Mouse (Mus musculus): ENCODE data around the gene Sun2.
A peak's percentile ranks its signal among the peaks of the same experiment; 100 is the strongest.

Sun2 gene

DNA sequence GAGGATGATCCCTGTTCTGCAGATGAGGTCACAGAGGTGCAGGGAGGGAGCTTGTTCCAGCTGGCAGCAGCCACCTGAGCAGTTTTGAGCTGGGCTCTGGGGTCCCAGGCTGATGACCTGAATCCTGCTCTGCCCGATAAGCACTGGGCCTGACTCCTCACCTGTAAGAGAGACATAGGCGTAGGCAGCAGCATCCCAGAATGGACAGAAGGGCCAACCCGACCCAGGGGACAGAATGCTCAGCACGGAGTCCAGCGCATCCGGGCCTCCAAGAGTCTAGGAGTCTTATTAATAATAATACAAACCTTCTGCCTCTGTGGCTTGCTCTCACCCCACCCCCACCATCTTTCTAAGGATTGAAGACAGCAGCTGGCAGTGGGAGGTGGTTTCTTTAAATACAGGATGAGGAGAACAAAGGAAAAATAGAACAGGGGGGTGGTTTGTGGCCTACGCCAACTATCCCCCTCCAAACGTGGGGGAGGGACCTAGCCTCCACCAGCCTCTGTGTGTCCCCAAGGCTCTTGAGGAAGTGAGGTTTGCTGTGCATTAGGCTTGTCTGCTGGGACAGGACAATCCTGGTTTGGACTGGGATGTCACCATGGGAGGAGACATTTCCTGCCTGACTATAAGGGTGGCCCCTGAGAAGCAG lies 13.8 kb upstream of the Sun2 start:
- peak; percentile 84 for DNase-seq (ENCODE audit: low read depth, low spot score)

DNA sequence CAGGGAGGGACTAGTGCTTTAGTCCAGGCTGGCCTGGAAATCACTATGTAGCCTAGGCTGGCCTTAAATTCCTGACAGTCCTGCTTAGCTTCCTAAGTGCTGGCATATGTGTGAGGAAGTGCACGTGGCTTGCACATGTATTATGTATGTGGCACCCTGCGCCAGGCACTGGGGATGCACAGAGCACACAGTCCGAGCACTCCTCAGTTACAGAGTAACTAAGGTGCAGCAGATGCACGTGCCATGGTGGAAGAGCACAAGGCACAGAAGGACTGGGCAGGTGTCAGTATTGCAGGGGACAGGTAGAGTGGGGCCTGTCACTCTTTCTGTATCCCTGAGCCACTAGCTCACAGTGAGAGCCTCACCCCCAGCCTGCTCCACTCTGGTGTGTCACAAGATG lies 12.8 kb upstream of the Sun2 start:
- no peak for DNase-seq (ENCODE audit: low read depth, low spot score)

DNA sequence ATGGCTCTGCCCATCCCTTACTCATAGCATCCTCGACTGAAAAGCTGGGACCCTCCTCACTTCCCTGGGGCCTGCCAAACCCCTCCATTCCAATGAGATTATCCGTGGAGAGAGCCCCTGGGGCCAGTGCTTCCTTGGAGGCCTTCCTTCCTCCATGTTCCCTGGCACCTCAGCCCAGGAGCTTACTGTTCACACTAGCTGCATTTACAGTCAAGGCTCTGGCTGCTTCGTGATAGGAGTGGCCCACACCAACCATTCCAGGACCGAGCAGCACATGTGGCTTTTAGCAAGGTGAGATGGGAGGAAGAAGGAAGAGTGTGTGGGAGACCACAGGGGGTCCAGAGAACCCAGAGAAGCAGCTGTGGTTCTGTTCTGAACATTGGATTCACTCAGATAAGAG lies 11.5 kb upstream of the Sun2 start:
- no peak for DNase-seq (ENCODE audit: low read depth, low spot score)

GRCm38 (mm10) chr15:79753420-79753752 lies 11.1 kb upstream of the Sun2 start:
- DNase-seq (ENCODE audit: low read depth, low spot score) = no peak

DNA sequence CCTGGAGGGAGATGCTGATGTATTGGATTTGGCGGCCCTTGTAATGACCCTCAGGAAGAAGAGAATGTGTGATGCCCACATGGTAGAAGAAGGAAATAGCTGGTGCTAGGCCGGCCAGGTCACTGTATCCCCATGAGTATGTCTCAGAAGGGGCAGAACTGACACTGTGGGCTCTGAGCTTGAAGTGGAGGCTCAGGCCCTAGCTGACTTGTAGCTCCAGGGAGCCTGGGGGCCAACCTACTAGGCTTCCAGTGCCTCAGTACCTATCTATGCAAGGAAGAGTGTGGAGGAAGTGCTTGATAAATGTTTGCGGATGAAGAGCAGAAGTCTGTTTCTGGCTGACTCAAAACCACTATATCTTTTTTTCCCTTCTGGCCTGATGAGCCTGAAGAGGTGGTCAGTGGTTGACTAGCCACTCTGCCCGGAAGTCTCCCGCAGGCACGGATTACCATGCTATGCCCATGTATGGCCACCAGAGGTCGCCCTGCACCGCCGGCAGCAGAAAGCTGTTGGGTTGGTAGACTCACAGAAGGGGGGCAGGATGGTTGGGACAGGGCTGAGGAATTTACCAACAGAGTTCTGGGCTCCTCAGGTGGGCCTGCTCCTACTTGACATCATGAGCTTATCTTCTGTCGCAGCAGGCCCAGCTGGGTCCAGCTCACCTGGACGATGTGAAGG lies 10.5 kb upstream of the Sun2 start:
- DNase-seq (ENCODE audit: low read depth, low spot score) = peak; percentile 82

DNA sequence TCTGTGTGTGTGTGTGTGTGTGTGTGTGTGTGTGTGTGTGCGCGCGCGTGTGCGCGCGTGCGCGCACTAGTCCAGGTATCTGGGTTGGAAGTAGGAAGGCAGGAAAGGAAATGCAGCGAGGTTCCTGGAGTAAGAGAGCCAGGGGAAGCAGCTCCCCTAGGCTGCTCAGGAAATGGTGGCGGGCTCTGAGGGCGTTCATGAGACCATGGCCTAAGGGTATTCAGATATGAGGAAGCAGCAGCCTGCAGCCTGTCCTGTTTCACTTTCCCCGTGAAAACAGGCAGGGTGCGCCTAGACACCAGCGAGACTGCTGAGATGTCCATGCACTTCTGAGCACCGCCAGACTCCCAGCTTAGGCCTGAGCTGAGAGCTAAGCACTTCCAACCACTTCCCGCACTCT lies 9.4 kb upstream of the Sun2 start:
- no peak for DNase-seq (ENCODE audit: low read depth, low spot score)

GRCm38 (mm10) chr15:79750266-79750665 lies 7.9 kb upstream of the Sun2 start:
- DNase-seq (ENCODE audit: low read depth, low spot score) = no peak

- no peak for DNase-seq (ENCODE audit: low read depth, low spot score)
Observed at GRCm38 (mm10) chr15:79749162-79749561, 6.8 kb upstream of the Sun2 start.

DNA sequence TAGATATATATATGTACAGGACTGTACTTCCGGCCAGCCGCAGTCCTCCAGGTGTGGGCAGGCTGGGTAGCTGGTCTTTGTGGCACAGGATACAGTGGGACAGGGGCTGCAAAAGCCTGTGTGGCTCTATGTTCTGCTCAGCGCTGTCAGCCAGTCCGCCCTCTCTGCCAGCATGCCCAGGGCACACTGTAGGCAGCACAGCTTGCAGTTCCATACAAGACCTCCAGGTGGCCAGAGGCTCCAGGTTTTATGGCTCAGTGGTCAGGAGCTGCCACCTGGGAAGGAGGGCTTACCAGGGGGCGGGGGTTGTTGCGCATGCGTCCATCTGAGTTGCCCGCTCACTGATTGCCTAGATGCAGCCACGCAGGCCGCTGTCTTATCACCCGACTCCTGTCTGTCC lies 5.7 kb upstream of the Sun2 start:
- no peak for DNase-seq (ENCODE audit: low read depth, low spot score)

DNA sequence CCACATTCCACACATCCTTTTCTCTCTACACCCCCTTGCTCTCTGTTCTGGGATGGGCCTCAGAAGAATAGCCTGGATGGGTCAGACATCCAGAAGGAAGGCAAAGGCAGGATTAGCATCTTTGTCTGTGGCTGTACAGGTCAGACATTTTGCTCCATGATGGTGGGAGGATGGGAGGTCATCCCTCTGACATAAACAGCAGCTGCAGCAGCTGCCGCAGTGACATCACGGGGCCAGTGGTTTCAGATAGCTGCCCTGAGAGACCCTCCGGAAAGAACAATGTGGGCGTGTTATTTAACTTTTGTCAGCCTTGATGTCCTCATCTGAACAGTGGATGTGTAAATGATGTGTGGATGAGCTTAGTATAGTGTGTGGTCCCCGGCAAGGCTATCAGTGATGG lies 3.5 kb upstream of the Sun2 start:
- DNase-seq (ENCODE audit: low read depth, low spot score) = no peak

DNA sequence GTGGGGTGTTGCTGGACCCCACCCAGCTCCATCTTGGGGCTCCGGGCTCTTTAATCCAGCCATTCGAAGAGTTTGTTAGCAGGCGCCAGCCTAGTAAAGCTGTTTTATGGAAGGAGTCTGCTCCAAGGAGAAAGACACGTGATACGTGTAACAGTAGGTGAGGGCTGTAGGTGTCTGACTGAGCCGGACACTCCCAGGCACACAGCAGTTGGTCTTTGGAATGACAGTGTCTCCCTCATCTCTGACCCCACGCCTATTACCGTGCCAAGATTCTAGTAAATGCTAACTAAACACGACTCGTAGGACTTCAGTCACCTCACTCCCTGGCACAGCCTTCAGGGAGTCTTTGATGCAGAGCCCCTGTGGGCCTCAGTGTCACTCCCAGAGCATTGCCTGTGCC lies 3.0 kb upstream of the Sun2 start:
- DNase-seq (ENCODE audit: low read depth, low spot score) = no peak

DNA sequence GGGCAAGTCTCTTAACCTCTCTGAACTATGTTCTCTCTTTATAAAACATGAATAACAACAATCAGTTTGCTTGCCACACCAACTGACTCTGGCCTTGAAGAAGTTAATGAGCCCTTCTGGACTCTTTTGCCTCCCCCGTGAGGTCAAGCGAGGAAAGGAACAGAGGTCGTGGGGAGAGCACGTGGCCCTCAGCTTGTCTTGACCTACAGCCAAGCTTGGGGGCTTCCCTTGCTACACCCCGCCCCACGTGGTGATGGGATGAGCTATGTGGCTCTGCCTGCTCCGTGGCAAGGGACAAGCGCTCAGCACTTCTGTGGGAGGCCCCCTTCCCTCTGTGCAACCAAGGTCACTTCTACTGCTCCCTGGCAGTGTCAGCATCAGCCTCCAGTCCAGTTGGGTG lies 2.4 kb upstream of the Sun2 start:
- DNase-seq (ENCODE audit: low read depth, low spot score) = no peak

DNA sequence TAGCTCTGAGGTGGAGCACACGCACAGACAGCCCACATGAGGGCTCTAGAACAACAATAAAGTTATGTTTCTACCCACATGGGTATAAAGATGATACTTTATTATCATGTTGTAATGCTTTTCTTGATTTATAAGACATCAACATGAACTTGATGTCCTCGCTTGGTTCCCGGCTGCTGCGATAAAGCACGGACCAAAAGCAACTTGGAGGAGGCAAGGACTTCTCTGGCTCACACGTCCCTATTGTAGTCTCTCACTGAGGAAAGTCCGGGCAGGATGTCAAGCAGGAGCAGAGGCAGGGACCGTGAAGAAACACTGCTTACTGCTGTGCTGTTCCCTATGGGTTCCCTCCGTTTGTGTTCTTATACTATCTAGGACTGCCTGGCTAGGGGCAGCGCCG lies 1.7 kb upstream of the Sun2 start:
- DNase-seq (ENCODE audit: low read depth, low spot score) = no peak

- no peak for DNase-seq (ENCODE audit: low read depth, low spot score)
Observed at GRCm38 (mm10) chr15:79742706-79743023, 329 bp upstream of the Sun2 start.

DNA sequence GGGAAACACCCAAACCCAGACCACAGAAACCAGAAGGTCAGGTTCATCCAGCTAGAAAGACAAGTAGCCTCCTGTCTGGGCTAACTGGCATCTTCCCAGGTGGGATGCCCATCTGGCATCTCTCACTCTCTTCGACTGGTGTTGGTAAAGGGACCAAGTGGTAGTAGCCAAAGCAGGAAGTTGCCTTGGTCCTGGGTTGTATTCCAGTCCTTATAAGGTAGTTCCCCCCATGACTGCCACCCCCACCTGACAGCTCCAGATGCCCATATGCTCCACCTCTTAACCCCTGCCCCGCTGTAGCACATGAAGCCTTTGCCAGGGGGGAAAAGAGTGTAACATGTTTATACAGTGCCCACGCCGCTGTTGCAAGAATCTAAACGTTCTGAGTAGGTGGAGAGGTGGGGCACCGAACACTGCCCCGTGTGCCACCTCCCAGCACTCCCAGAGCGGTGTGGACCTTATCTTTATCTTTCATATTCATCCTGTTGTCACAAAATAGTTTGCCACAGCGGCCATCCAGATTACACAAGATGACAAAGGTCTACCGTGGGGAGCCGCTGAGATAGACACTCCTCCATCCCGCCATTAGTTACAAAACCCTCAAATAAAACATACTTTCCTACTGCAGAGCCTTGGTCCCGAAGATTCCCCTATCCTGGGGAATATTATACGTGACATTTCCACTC lies 1.0 kb downstream of the Sun2 start:
- peak; percentile 49 for DNase-seq (ENCODE audit: low read depth, low spot score)

DNA sequence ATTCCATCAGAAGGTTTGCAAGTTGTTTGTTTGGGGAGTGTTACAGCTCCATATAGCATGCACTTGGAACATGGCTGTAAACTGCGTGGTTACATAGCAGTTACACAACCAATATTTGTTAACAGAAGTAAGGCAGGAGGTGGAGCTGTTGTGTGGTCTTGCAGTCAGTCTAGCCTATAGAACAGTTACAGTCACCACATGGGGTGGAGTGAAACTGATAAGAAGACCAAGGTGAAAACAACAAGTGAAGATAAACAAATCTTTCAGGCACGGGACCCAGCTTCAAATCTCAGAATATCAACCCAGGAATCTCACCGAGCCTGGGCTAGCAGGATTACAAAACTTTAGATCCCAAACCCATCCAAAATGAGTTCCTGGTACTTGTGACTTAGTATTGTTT lies 1.6 kb downstream of the Sun2 start:
- DNase-seq (ENCODE audit: low read depth, low spot score) = no peak

GRCm38 (mm10) chr15:79734311-79734710 lies 8.0 kb downstream of the Sun2 start:
- no peak for DNase-seq (ENCODE audit: low read depth, low spot score)

DNA sequence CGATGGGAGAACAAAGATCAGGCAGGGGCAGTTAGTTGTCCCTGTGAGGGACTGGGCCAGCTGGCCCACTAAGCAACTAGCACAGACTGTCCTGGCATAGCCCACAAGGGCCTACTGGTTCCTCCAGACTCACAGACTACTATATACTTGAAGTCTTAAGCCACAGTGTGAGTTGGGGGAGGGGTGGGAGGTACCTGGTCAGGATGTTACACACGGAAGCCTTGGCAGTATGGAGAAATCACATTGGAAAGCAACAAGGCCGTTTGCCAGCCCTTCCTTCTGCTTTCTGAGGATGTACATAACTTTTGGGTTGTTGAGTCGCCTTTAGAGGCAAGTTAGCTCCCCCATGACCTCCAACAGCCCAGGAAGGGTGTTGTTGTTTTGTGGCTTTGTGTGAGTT lies 8.7 kb downstream of the Sun2 start:
- DNase-seq (ENCODE audit: low read depth, low spot score) = no peak

DNA sequence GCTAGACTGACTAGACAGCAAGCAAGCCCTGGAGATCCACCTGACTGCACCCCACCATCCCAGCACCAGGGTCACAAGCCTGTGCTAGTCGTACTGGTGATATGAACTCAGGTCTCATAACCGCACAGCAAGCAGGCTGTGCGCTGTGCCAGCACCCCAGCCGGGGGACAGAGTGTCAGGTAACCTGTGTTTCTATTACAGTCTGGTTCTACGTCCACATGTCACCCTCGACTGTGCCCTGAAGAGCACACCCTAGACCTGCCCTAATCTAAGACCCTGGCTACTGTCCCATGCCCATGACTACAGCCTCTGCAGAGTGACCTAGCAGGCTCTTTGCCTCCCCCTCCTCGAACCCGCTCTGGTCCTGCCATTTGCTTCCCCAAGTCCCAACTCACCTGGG lies 9.1 kb downstream of the Sun2 start:
- DNase-seq (ENCODE audit: low read depth, low spot score) = no peak

DNA sequence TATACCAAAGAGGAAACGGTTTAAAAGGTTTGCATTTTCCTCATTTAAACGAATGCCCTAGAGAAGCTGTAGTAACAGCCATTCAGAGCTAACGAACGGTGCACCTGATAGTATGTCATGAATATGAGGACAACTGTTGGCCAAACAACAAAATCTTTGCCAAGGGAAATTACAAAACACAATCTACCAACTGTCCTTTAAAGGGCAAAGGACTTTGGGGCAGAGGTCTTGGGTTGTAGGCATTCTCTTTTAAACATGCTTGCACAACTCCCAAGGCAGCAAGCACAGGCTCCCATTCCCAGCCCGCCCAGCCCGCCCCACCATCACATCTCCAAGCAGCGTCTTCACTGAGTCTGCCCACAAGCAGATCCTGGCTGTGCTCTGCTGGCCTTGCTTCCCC lies 10.8 kb downstream of the Sun2 start:
- no peak for DNase-seq (ENCODE audit: low read depth, low spot score)

DNA sequence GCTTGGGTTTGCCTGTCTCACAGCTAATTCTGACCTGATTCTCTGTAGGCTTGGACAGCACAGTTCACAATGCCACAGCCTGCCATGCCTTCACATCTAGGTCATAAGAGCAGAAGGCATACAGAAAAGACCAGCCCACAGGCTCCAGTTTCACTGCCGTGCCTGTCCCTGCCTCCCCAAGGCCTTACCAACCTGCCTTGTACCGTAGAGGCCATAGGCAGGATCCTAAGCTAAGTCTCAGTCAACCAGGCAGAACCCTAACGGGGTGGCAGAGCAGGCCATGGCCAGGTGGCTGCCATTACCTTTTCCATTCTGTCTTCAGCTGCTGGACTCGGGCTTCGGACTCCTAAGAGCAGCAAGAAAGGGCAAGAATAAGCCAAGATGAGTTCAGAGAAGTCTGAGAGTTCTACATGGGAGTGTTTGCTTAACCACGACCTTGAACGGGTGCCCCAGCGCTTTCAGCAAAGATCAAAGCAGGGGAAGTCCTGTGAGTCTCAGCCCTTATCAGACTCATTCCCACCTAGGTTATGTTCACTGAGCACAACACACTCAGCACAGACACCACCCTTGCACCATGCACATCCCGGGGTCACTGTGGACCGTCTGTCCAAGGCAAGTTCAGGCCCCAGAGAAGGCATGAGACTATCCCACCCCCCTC lies 13.5 kb downstream of the Sun2 start:
- no peak for DNase-seq (ENCODE audit: low read depth, low spot score)

DNA sequence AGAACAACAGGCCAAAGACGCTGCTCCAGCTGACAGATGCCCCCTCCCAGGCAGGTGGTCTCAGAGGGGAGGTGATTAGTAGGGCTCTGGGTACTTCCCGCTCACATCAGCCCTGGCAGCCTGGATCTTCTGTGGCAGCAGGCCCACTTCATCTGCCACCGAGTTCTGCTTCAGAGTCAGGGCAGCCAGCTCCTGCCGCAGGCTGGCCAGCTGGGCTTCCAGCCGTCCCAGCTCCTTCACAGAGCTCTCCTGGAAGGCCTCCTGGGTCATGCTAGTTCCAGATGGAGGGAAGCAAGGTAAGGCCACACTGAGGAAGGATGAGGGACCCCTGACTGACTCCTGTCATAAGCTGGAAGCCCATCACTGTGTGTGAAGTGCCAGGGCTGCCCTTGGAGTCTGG lies 14.0 kb downstream of the Sun2 start:
- no peak for DNase-seq (ENCODE audit: low read depth, low spot score)

DNA sequence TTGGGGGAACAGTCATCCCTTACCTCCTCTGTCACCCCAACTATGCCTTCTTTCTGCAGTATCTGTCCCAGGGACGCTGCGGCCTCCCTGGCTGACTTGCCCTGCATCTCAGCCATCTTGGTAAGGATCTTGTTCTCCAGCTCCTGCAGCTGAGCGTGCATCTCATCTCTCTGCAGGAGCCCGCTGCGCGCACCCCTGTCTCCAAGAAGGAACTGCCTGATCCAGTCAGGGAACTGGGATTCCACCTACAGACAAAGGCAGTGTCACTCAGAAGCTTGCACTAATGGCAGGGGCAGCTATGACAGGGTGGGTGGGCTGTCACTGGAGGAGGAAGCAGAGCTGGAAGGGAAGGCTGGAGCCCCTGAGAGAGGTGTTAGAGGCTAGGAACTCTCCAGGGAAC lies 14.5 kb downstream of the Sun2 start:
- DNase-seq (ENCODE audit: low read depth, low spot score) = peak; percentile 78

All from brain, adult 2 months (tissue).